Mouse (Mus musculus): ENCODE data around the gene Met.

DNA sequence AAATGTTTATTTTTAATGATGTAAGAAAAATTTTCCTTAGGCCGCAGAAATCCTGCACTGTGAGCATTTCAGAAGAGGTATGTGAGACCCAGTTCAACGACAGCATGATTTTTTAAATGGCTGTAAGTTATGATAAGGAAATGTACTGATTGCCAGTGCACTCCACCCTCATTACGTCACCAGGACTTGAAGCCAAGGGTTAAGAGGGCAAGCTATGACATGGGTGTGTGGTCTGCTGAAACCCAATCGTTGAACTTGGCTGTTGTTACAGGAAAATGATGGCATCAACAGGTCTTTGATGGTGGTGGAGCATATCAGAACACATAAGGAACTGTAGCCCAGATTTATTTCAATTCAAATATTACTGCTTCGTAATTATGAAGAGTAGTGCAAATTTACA is 109.6 kb downstream of the Met start:
- no peak for TF ChIP-seq GATA1 (IDR thresholded peaks at IDR 0.05; ENCODE audit: borderline replicate concordance, low read length)
- TF ChIP-seq CTCF (IDR thresholded peaks at IDR 0.05; ENCODE audit: low read depth, low read length): no peak
